In genomic region chr13:100846891-100847579, GRCm38 (mm10) we compare ENCODE assay signal across 8 mouse cellular contexts. TPM values are rescaled to one million over a fixed set of nuclear protein-coding genes. Genes with fewer than 3 reads are reported as not detected.
A peak's percentile ranks its signal among the peaks of the same experiment; 100 is the strongest.
DNase-seq lines count a peak whose midpoint lies in the region; ATAC-seq and TF ChIP-seq lines count a peak whose summit lies in the region.

No protein-coding gene starts in this region.

- no peaks in the 10 kb centered on the region for H3K36me3 ChIP-seq in ES-E14 (ENCODE audit: control insufficient read depth, insufficient read depth, low read length, poor library complexity, severe bottlenecking)
- H3K36me3 ChIP-seq in embryonic facial prominence, embryonic 15.5 days = no peaks in the 10 kb centered on the region
- H3K36me3 ChIP-seq in hindbrain, embryonic 12.5 days = no peaks in the 10 kb centered on the region

- H3K27ac ChIP-seq in ES-E14 (ENCODE audit: insufficient read depth, low read depth, low read length, poor library complexity, severe bottlenecking) = no peak overlapping the region
- no peak overlapping the region for H3K27ac ChIP-seq in embryonic facial prominence, embryonic 15.5 days (replicated peaks)
- no peak overlapping the region for H3K27ac ChIP-seq in hindbrain, embryonic 12.5 days

- H3K9me3 ChIP-seq in ES-E14 (ENCODE audit: control insufficient read depth, insufficient read depth, low read depth, low read length) = no peaks in the 10 kb centered on the region
- 0 out of 2 replicates have a peak, but pooled peaks cover 2% of the 10 kb centered on the region for H3K9me3 ChIP-seq in embryonic facial prominence, embryonic 15.5 days (replicated peaks)
- no peaks in the 10 kb centered on the region for H3K9me3 ChIP-seq in hindbrain, embryonic 12.5 days (replicated peaks)

- no peak overlapping the region for H3K9ac ChIP-seq in ES-E14 (ENCODE audit: insufficient read depth, low read depth, low read length, poor library complexity, severe bottlenecking)
- H3K9ac ChIP-seq in embryonic facial prominence, embryonic 15.5 days = no peak overlapping the region
- no peak overlapping the region for H3K9ac ChIP-seq in hindbrain, embryonic 12.5 days

- DNase-seq in cerebellum, adult 9-10 months = peak; percentile 29
- no peak for DNase-seq in cerebellum, adult 9-11 months
- DNase-seq in ES-E14 (ENCODE audit: low read depth, low spot score) = no peak
- DNase-seq in left cerebral cortex, adult 11 months (ENCODE audit: low spot score) = peak; percentile 38
- peak; percentile 56 for DNase-seq in ovary, postnatal 36 days (ENCODE audit: low spot score)

- in situ Hi-C loops in ES-E14 (cut with MboI; ENCODE audit: low sequenced_read_pairs in 2 of 2, unreplicated experiment in 2 of 2) = no loop called here

- ATAC-seq in embryonic facial prominence, embryonic 15.5 days (ENCODE audit: insufficient number of reproducible peaks, low FRiP score, low TSS enrichment, low read depth) = peak; percentile 72; the same call in 1 of the 2 replicates
- 0 out of 2 replicates have a peak, but pooled peaks have one; percentile 38 for ATAC-seq in hindbrain, embryonic 12.5 days (ENCODE audit: low FRiP score)
- no peak for ATAC-seq in activated CD4-positive, CD25-positive, alpha-beta regulatory T cell, adult 4 months

- no peaks in the 10 kb centered on the region for H3K4me1 ChIP-seq in ES-E14 (ENCODE audit: control insufficient read depth in 2 of 2, insufficient read depth in 2 of 2, low read length in 2 of 2, poor library complexity in 1 of 2)
- H3K4me1 ChIP-seq in embryonic facial prominence, embryonic 15.5 days = 0 out of 2 replicates have a peak, but pooled peaks cover 6% of the 10 kb centered on the region
- no peaks in the 10 kb centered on the region for H3K4me1 ChIP-seq in hindbrain, embryonic 12.5 days

- WGBS in embryonic facial prominence, embryonic 15.5 days = 42% methylated on average over 21 of the region's 21 CpGs
- WGBS in hindbrain, embryonic 12.5 days = 50% methylated on average over 21 of the region's 21 CpGs

- peak overlapping the region in 1 of 2 experiments; percentile 16; a peak in 1 of 4 replicates for H3K4me3 ChIP-seq in ES-E14 (ENCODE audit: insufficient read depth in 1 of 2, low read depth in 1 of 2, low read length in 2 of 2, poor library complexity in 1 of 2, severe bottlenecking in 1 of 2)
- H3K4me3 ChIP-seq in embryonic facial prominence, embryonic 15.5 days (replicated peaks) = peak overlapping the region; percentile 20; the same call in 1 of the 2 replicates
- no peak overlapping the region for H3K4me3 ChIP-seq in hindbrain, embryonic 12.5 days

- H3K27me3 ChIP-seq in embryonic facial prominence, embryonic 15.5 days = no peaks in the 10 kb centered on the region
- H3K27me3 ChIP-seq in hindbrain, embryonic 12.5 days = no peaks in the 10 kb centered on the region

- peak overlapping the region; percentile 36 for H3K4me2 ChIP-seq in embryonic facial prominence, embryonic 15.5 days (replicated peaks)
- 0 out of 2 replicates have a peak overlapping the region, but pooled peaks have one; percentile 17 for H3K4me2 ChIP-seq in hindbrain, embryonic 12.5 days (replicated peaks)

TF ChIP-seq in ES-E14, 5 proteins besides CTCF, POLR2A, EP300 and RAD21:
- TF ChIP-seq CHD2 (IDR thresholded peaks at IDR 0.05; ENCODE audit: low read depth, low read length) (no peak), ZC3H11A (IDR thresholded peaks at IDR 0.05; ENCODE audit: borderline replicate concordance, low read depth, low read length) (0 out of 2 replicates have a peak, but pooled peaks have one; percentile 4)
TF ChIP-seq in ES-E14: peak in this region for 1.

RNA-seq across cellular contexts. Expression of gene Slc30a5, which starts 13.8 kb away (rescaled TPM):
- 85.6 and 102 TPM in 2 replicates for total RNA-seq in ES-E14 (2012; rRNA removed)
- polyA plus RNA-seq in embryonic facial prominence, embryonic 15.5 days (2015; fragmentation: Nextera tagmentation; extraction: Ambion mirVana) = 57.2 and 60.0 TPM in 2 replicates
- polyA plus RNA-seq in hindbrain, embryonic 12.5 days (2016; fragmentation: Nextera tagmentation; extraction: Ambion mirVana) = 43.5 and 51.2 TPM in 2 replicates
- 10 to 100 TPM; 11.2 to 13.8 TPM for polyA plus RNA-seq in activated CD4-positive, CD25-positive, alpha-beta regulatory T cell, adult 4 months (2017; shearing (Covaris generic))

Comparison
In these comparisons a context has a peak if more than half of its experiments do, and no peak if none do; other contexts are left out.
1. DNase-seq: peak in cerebellum, adult 9-10 months (single experiment), left cerebral cortex, adult 11 months (single experiment) and ovary, postnatal 36 days (single experiment); none in cerebellum, adult 9-11 months (single experiment) and ES-E14 (single experiment).